Mouse (Mus musculus) MEL (cell line): Measurements from ENCODE around the gene Zfpl1.

ENCODE experiments used
- CHD2 ChIP-seq: IDR thresholded peaks from 2 replicates; pipeline ENCODE4 v1.6.1; 2011; ENCODE audit warnings: low read length, improper control_type of control experiment
- EP300 ChIP-seq, 2 experiments: IDR thresholded peaks; 2 replicates each; pipeline ENCODE4 v1.6.1; 2011; ENCODE audit warnings: improper control_type of control experiment in 2 of 2, low read length in 2 of 2, low read depth in 1 of 2, mild to moderate bottlenecking in 1 of 2
- JUND ChIP-seq: IDR thresholded peaks from 2 replicates; pipeline ENCODE4 v1.6.1; 2011; ENCODE audit warnings: low read depth, mild to moderate bottlenecking, improper control_type of control experiment, low read length
- MEF2A ChIP-seq: IDR thresholded peaks from 2 replicates; pipeline ENCODE4 v1.6.1; 2014; ENCODE audit warnings: low read depth, mild to moderate bottlenecking, inconsistent platforms, low read length, improper control_type of control experiment; ENCODE audit not compliant: poor library complexity, insufficient replicate concordance, severe bottlenecking; ENCODE audit errors: extremely low read depth
- NELFE ChIP-seq: IDR thresholded peaks from 2 replicates; pipeline ENCODE4 v1.6.1; 2011; ENCODE audit warnings: low read depth, low read length, improper control_type of control experiment
- NRF1 ChIP-seq: IDR thresholded peaks from 2 replicates; pipeline ENCODE4 v1.6.1; 2014; ENCODE audit warnings: low read depth, mild to moderate bottlenecking, inconsistent platforms, low read length, improper control_type of control experiment, moderate library complexity; ENCODE audit not compliant: poor library complexity, insufficient read depth, severe bottlenecking
- TAL1 ChIP-seq: IDR thresholded peaks from 2 replicates; pipeline ENCODE4 v1.6.1; 2012; ENCODE audit warnings: mild to moderate bottlenecking, inconsistent platforms, low read length, moderate library complexity, mixed read lengths
- USF1 ChIP-seq: IDR thresholded peaks from 2 replicates; pipeline ENCODE4 v1.6.1; 2014; ENCODE audit warnings: low read depth, mild to moderate bottlenecking, inconsistent platforms, low read length, improper control_type of control experiment, moderate library complexity
- USF2 ChIP-seq, 2 experiments: IDR thresholded peaks; 2 replicates each; pipeline ENCODE4 v1.6.1; 2011 to 2012; ENCODE audit warnings: improper control_type of control experiment in 2 of 2, low read length in 2 of 2, borderline replicate concordance in 1 of 2, inconsistent platforms in 1 of 2, low read depth in 1 of 2, mild to moderate bottlenecking in 1 of 2; ENCODE audit not compliant: insufficient read depth in 1 of 2

DNA sequence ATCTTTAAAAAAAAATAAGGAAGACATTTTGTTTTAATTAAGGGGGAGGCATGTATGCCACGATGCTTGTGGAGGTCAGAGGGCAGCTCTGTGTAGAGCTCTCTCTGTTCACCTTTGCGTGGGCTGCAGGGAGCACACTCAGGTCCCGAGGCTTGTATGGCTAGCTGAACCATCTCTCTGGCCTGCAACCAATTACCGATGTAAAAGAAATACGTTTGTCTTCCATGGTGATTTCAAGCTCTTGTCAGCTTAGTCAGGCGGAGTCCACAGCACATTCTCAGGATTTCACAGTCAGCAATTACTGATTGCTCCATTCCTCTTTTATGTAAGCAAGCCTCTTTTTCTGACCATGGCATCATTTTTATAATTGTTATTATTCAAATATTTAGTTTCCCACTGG is 16.4 kb upstream of the Zfpl1 start:
- TF ChIP-seq MEF2A (no peak), JUND (no peak), TAL1 (no peak), USF1 (no peak), NRF1 (no peak), CHD2 (no peak), EP300 (IDR thresholded peaks at IDR 0.05; ENCODE audit: low read depth in 1 of 2, low read length in 2 of 2) (no peak), NELFE (no peak), USF2 (IDR thresholded peaks at IDR 0.05; ENCODE audit: borderline replicate concordance in 1 of 2, insufficient read depth in 1 of 2, low read depth in 1 of 2, low read length in 2 of 2) (no peak)
